Mouse (Mus musculus) cortical plate, adult 2 months (tissue): ENCODE results near the gene Colq.

ENCODE experiments used
- CTCF ChIP-seq: fragments of 200-500 bp; IDR thresholded peaks from 2 replicates; pipeline ENCODE4 v1.5.1; 2011; ENCODE audit warnings: mild to moderate bottlenecking, control low read depth, low read length; ENCODE audit not compliant: insufficient read depth; ENCODE audit errors: extremely low read depth
- POLR2A ChIP-seq: fragments of 200-500 bp; IDR thresholded peaks from 2 replicates; pipeline ENCODE4 v1.6.1; 2011; ENCODE audit warnings: mild to moderate bottlenecking, low read length, control low read depth; ENCODE audit not compliant: insufficient read depth; ENCODE audit errors: extremely low read depth

GRCm38 (mm10) chr14:31605514-31605913, 14.4 kb upstream of the Colq start:
- TF ChIP-seq POLR2A, result no peak
- TF ChIP-seq CTCF, result 0 out of 2 replicates have a peak, but pooled peaks have one; percentile 7
